Mouse (Mus musculus): ENCODE results near the gene Ttc5. TPM values are rescaled to one million over a fixed set of nuclear protein-coding genes. Genes with fewer than 3 reads are reported as not detected.
"Not testable (repeated sequence)": the region's sequence is repeated elsewhere in the genome, so short reads cannot be mapped to it uniquely, and the experiment has no call there.

The Ttc5 gene
- polyA plus RNA-seq, 1 experiment from 2014 or later = 95.2 TPM

GRCm38 (mm10) chr14:50758416-50759085 lies 26.8 kb downstream of the Ttc5 start:
- no peak overlapping the region for H3K4me2 ChIP-seq (replicated peaks)
- H3K9me3 ChIP-seq = no peaks in the 10 kb centered on the region
- no peaks in the 10 kb centered on the region for H3K4me1 ChIP-seq
- ATAC-seq (ENCODE audit: insufficient number of reproducible peaks, insufficient read depth, low FRiP score, low TSS enrichment) = no peak
- H3K27me3 ChIP-seq = no peaks in the 10 kb centered on the region
- no peak overlapping the region for H3K4me3 ChIP-seq
- peaks cover 6% of the 10 kb centered on the region; the same call in 1 of the 2 replicates for H3K36me3 ChIP-seq
- no peak overlapping the region for H3K27ac ChIP-seq
- no peak overlapping the region for H3K9ac ChIP-seq
- 73% methylated on average over 5 of the region's 5 CpGs for WGBS

GRCm38 (mm10) chr14:50744994-50745393 lies 40.3 kb downstream of the Ttc5 start, which contains the start of gene Olfr749:
Olfr749 (minus strand) TSS chr14:50745094.
- no peak within 1 kb of the TSS for H3K4me2 ChIP-seq (replicated peaks)
- no peak within 1 kb of the TSS for H3K9ac ChIP-seq
- H3K36me3 ChIP-seq = no peaks in the 10 kb centered on the region
- no peak within 1 kb of the TSS for H3K27ac ChIP-seq
- no peaks in the 10 kb centered on the region for H3K27me3 ChIP-seq
- H3K9me3 ChIP-seq = no peaks in the 10 kb centered on the region
- no peaks in the 10 kb centered on the region for H3K4me1 ChIP-seq
- no peak within 1 kb of the TSS for H3K4me3 ChIP-seq
- ATAC-seq (ENCODE audit: insufficient number of reproducible peaks, insufficient read depth, low FRiP score, low TSS enrichment) = no peak

- Histone ChIP-seq H3K27ac (no peak overlapping the region), H3K9ac (no peak overlapping the region), H3K4me3 (no peak overlapping the region), H3K9me3 (no peaks in the 10 kb centered on the region), H3K36me3 (no peaks in the 10 kb centered on the region), H3K4me2 (replicated peaks) (no peak overlapping the region), H3K4me1 (no peaks in the 10 kb centered on the region), H3K27me3 (no peaks in the 10 kb centered on the region)
- WGBS = 80% methylated on average over 2 of the region's 2 CpGs
- no peak for ATAC-seq (ENCODE audit: insufficient number of reproducible peaks, insufficient read depth, low FRiP score, low TSS enrichment)
Observed at GRCm38 (mm10) chr14:50741584-50741983, 43.7 kb downstream of the Ttc5 start.

- Histone ChIP-seq H3K4me3 (no peak overlapping the region), H3K27ac (no peak overlapping the region), H3K9ac (no peak overlapping the region), H3K4me2 (replicated peaks) (no peak overlapping the region), H3K4me1 (no peaks in the 10 kb centered on the region), H3K27me3 (no peaks in the 10 kb centered on the region), H3K36me3 (no peaks in the 10 kb centered on the region), H3K9me3 (no peaks in the 10 kb centered on the region)
- WGBS = 64% methylated on average over 2 of the region's 2 CpGs
- no peak for ATAC-seq (ENCODE audit: insufficient number of reproducible peaks, insufficient read depth, low FRiP score, low TSS enrichment)
Observed at GRCm38 (mm10) chr14:50740334-50740733, 45.0 kb downstream of the Ttc5 start.

GRCm38 (mm10) chr14:50722371-50722770 lies 62.9 kb downstream of the Ttc5 start:
- H3K9me3 ChIP-seq; H3K27ac ChIP-seq; H3K27me3 ChIP-seq; H3K9ac ChIP-seq; H3K4me2 ChIP-seq (replicated peaks); H3K36me3 ChIP-seq; ATAC-seq (ENCODE audit: insufficient number of reproducible peaks, insufficient read depth, low FRiP score, low TSS enrichment); H3K4me3 ChIP-seq; H3K4me1 ChIP-seq: not testable (repeated sequence)
- WGBS = 59% methylated on average over 4 of the region's 4 CpGs

- 90% methylated on average over 15 of the region's 15 CpGs for WGBS
Observed at GRCm38 (mm10) chr14:50719875-50720274, 65.4 kb downstream of the Ttc5 start.

More at GRCm38 (mm10) chr14:50719875-50720274, 65.4 kb downstream of the Ttc5 start:
- H3K36me3 ChIP-seq; H3K4me3 ChIP-seq; H3K4me1 ChIP-seq; H3K27me3 ChIP-seq; H3K27ac ChIP-seq; H3K9me3 ChIP-seq; ATAC-seq (ENCODE audit: insufficient number of reproducible peaks, insufficient read depth, low FRiP score, low TSS enrichment); H3K9ac ChIP-seq; H3K4me2 ChIP-seq (replicated peaks): not testable (repeated sequence)

Other genes with a start within 250 kb of the Ttc5 start
- gene Olfr744, start 170.6 kb downstream of the Ttc5 start, polyA plus RNA-seq (2016; fragmentation: Nextera tagmentation; extraction: Ambion mirVana) = not detected in 2 replicates
- gene Olfr745, start 146.1 kb downstream of the Ttc5 start, polyA plus RNA-seq (2016; fragmentation: Nextera tagmentation; extraction: Ambion mirVana) = 0.08 and 0.19 TPM in 2 replicates
- not detected in 2 replicates for gene Olfr746, start 138.4 kb downstream of the Ttc5 start, polyA plus RNA-seq (2016; fragmentation: Nextera tagmentation; extraction: Ambion mirVana)
- gene Olfr747, start 92.3 kb downstream of the Ttc5 start, polyA plus RNA-seq (2016; fragmentation: Nextera tagmentation; extraction: Ambion mirVana) = not detected in 2 replicates
- gene Olfr748, start 78.1 kb downstream of the Ttc5 start, polyA plus RNA-seq (2016; fragmentation: Nextera tagmentation; extraction: Ambion mirVana) = not detected in 2 replicates
- not detected in 2 replicates for gene Olfr749, start 40.4 kb downstream of the Ttc5 start, polyA plus RNA-seq (2016; fragmentation: Nextera tagmentation; extraction: Ambion mirVana)
- not detected in 2 replicates for gene Ccnb1ip1, start 22.2 kb upstream of the Ttc5 start, polyA plus RNA-seq (2016; fragmentation: Nextera tagmentation; extraction: Ambion mirVana)
- gene Parp2, start 22.3 kb upstream of the Ttc5 start, polyA plus RNA-seq (2016; fragmentation: Nextera tagmentation; extraction: Ambion mirVana) = 63.8 and 67.6 TPM in 2 replicates
- 3.5 and 5.7 TPM in 2 replicates for gene Tep1, start 85.0 kb upstream of the Ttc5 start, polyA plus RNA-seq (2016; fragmentation: Nextera tagmentation; extraction: Ambion mirVana)
- gene Klhl33, start 112.0 kb upstream of the Ttc5 start, polyA plus RNA-seq (2016; fragmentation: Nextera tagmentation; extraction: Ambion mirVana) = 0.22 and 0.46 TPM in 2 replicates
- gene Osgep, start 139.4 kb upstream of the Ttc5 start, polyA plus RNA-seq (2016; fragmentation: Nextera tagmentation; extraction: Ambion mirVana) = 162 and 166 TPM in 2 replicates
- gene Apex1, start 139.4 kb upstream of the Ttc5 start, polyA plus RNA-seq (2016; fragmentation: Nextera tagmentation; extraction: Ambion mirVana) = 320 and 335 TPM in 2 replicates
- 54.5 and 57.6 TPM in 2 replicates for gene Pip4p1, start 145.3 kb upstream of the Ttc5 start, polyA plus RNA-seq (2016; fragmentation: Nextera tagmentation; extraction: Ambion mirVana)
- gene Pnp, start 145.6 kb upstream of the Ttc5 start, polyA plus RNA-seq (2016; fragmentation: Nextera tagmentation; extraction: Ambion mirVana) = 48.8 and 49.9 TPM in 2 replicates
- gene Gm49342, start 159.0 kb upstream of the Ttc5 start, polyA plus RNA-seq (2016; fragmentation: Nextera tagmentation; extraction: Ambion mirVana) = not detected in 2 replicates
- 0.29 TPM in 1 of 2 replicates, not detected in the other for gene Pnp2, start 170.5 kb upstream of the Ttc5 start, polyA plus RNA-seq (2016; fragmentation: Nextera tagmentation; extraction: Ambion mirVana)
- gene Rnase10, start 222.2 kb upstream of the Ttc5 start, polyA plus RNA-seq (2016; fragmentation: Nextera tagmentation; extraction: Ambion mirVana) = not detected in 2 replicates